Mouse (Mus musculus): ENCODE results near the gene Rogdi. TPM values are rescaled to one million over a fixed set of nuclear protein-coding genes. Genes with fewer than 3 reads are reported as not detected.

Gene Rogdi
- polyA plus RNA-seq, 1 experiment, result 76.6 TPM

GRCm38 (mm10) chr16:4968426-4968825 is 44.9 kb downstream of the Rogdi start:
- Histone ChIP-seq H3K4me1 (ENCODE audit: control insufficient read depth, insufficient read depth, low read length) (peaks cover 23% of the 10 kb centered on the region), H3K27ac (ENCODE audit: insufficient read depth, low read depth, low read length) (no peak overlapping the region), H3K4me3 (ENCODE audit: insufficient read depth, low read length) (no peak overlapping the region)
- TF ChIP-seq CTCF (IDR thresholded peaks at IDR 0.05; ENCODE audit: low read depth, low read length) (no peak), POLR2A (IDR thresholded peaks at IDR 0.05; ENCODE audit: borderline replicate concordance, low read depth, low read length) (no peak)

GRCm38 (mm10) chr16:4965392-4966129 is 47.8 kb downstream of the Rogdi start:
- TF ChIP-seq POLR2A (IDR thresholded peaks at IDR 0.05; ENCODE audit: borderline replicate concordance, low read depth, low read length) (no peak), CTCF (IDR thresholded peaks at IDR 0.05; ENCODE audit: low read depth, low read length) (no peak)
- no peak overlapping the region for H3K4me3 ChIP-seq (ENCODE audit: insufficient read depth, low read length)
- peaks cover 34% of the 10 kb centered on the region for H3K4me1 ChIP-seq (ENCODE audit: control insufficient read depth, insufficient read depth, low read length)
- H3K27ac ChIP-seq (ENCODE audit: insufficient read depth, low read depth, low read length), result no peak overlapping the region

- peak overlapping the region; percentile 28 for H3K27ac ChIP-seq (ENCODE audit: insufficient read depth, low read depth, low read length)
Measured at GRCm38 (mm10) chr16:4964731-4965391, 48.5 kb downstream of the Rogdi start.

GRCm38 (mm10) chr16:4963797-4964709 is 49.3 kb downstream of the Rogdi start, which contains the start of gene Anks3:
Gene Anks3 (minus strand): TSS chr16:4964205.
- Histone ChIP-seq H3K4me1 (ENCODE audit: control insufficient read depth, insufficient read depth, low read length) (peaks cover 38% of the 10 kb centered on the region), H3K27ac (ENCODE audit: insufficient read depth, low read depth, low read length) (peak within 1 kb of the TSS; percentile 40), H3K4me3 (ENCODE audit: insufficient read depth, low read length) (peak within 1 kb of the TSS; percentile 85)
- TF ChIP-seq POLR2A (IDR thresholded peaks at IDR 0.05; ENCODE audit: borderline replicate concordance, low read depth, low read length), result no peak
- TF ChIP-seq CTCF (IDR thresholded peaks at IDR 0.05; ENCODE audit: low read depth, low read length), result no peak

More at GRCm38 (mm10) chr16:4964731-4965391, 48.5 kb downstream of the Rogdi start:
- Histone ChIP-seq H3K4me3 (ENCODE audit: insufficient read depth, low read length) (peak overlapping the region; percentile 85), H3K4me1 (ENCODE audit: control insufficient read depth, insufficient read depth, low read length) (peaks cover 38% of the 10 kb centered on the region)
- no peak for TF ChIP-seq POLR2A (IDR thresholded peaks at IDR 0.05; ENCODE audit: borderline replicate concordance, low read depth, low read length)
- TF ChIP-seq CTCF (IDR thresholded peaks at IDR 0.05; ENCODE audit: low read depth, low read length), result no peak

DNA sequence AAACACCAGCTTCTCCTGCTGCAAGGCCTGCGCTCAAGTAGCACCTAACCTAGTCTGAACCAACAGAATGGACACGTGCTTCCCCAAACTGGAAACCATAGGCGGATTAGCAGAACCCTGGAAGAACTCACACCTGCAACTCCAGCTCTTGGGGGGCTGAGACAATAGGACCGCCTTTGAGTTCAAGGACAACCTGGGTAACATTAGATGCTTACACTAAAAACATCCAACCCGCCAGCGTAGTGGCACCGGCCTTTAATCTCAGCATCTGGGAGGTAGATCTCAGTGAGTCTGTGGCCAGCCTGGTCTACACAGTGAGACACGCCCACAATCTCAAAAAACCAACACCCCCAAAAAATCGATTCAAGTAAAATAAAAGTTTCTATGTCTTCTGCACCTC is 50.0 kb downstream of the Rogdi start:
- Histone ChIP-seq H3K4me1 (ENCODE audit: control insufficient read depth, insufficient read depth, low read length) (peaks cover 35% of the 10 kb centered on the region), H3K4me3 (ENCODE audit: insufficient read depth, low read length) (peak overlapping the region; percentile 85), H3K27ac (ENCODE audit: insufficient read depth, low read depth, low read length) (no peak overlapping the region)
- TF ChIP-seq POLR2A (IDR thresholded peaks at IDR 0.05; ENCODE audit: borderline replicate concordance, low read depth, low read length) (no peak), CTCF (IDR thresholded peaks at IDR 0.05; ENCODE audit: low read depth, low read length) (no peak)

- peaks cover 32% of the 10 kb centered on the region for H3K4me1 ChIP-seq (ENCODE audit: control insufficient read depth, insufficient read depth, low read length)
- TF ChIP-seq CTCF (IDR thresholded peaks at IDR 0.05; ENCODE audit: low read depth, low read length), result no peak
- peak overlapping the region; percentile 26 for H3K4me3 ChIP-seq (ENCODE audit: insufficient read depth, low read length)
- H3K27ac ChIP-seq (ENCODE audit: insufficient read depth, low read depth, low read length), result peak overlapping the region; percentile 55
Measured at GRCm38 (mm10) chr16:4960260-4960659, 53.1 kb downstream of the Rogdi start.

Other genes with a start within 250 kb of the Rogdi start
- gene Cdip1, start 223.3 kb downstream of the Rogdi start, polyA plus RNA-seq (2012; ENCODE audit: insufficient read depth, insufficient read length, missing spikeins), result 32.4 and 32.9 TPM in 2 replicates
- not detected in 2 replicates for gene 4930562C15Rik, start 178.1 kb downstream of the Rogdi start, polyA plus RNA-seq (2012; ENCODE audit: insufficient read depth, insufficient read length, missing spikeins)
- 68.4 and 72.6 TPM in 2 replicates for gene Ubald1, start 133.2 kb downstream of the Rogdi start, polyA plus RNA-seq (2012; ENCODE audit: insufficient read depth, insufficient read length, missing spikeins)
- 66.4 and 75.4 TPM in 2 replicates for gene Mgrn1, start 127.3 kb downstream of the Rogdi start, polyA plus RNA-seq (2012; ENCODE audit: insufficient read depth, insufficient read length, missing spikeins)
- 44.3 and 55.0 TPM in 2 replicates for gene Nudt16l1, start 74.8 kb downstream of the Rogdi start, polyA plus RNA-seq (2012; ENCODE audit: insufficient read depth, insufficient read length, missing spikeins)
- 44.1 and 44.2 TPM in 2 replicates for gene Anks3, start 49.3 kb downstream of the Rogdi start, polyA plus RNA-seq (2012; ENCODE audit: insufficient read depth, insufficient read length, missing spikeins)
- gene Sept12, start 15.7 kb downstream of the Rogdi start, polyA plus RNA-seq (2012; ENCODE audit: insufficient read depth, insufficient read length, missing spikeins), result not detected in 2 replicates
- gene Smim22, start 6.3 kb downstream of the Rogdi start, polyA plus RNA-seq (2012; ENCODE audit: insufficient read depth, insufficient read length, missing spikeins), result not detected in 2 replicates
- 84.0 and 94.6 TPM in 2 replicates for gene Glyr1, start 36.3 kb upstream of the Rogdi start, polyA plus RNA-seq (2012; ENCODE audit: insufficient read depth, insufficient read length, missing spikeins)
- 35.1 and 37.6 TPM in 2 replicates for gene Ubn1, start 36.5 kb upstream of the Rogdi start, polyA plus RNA-seq (2012; ENCODE audit: insufficient read depth, insufficient read length, missing spikeins)
- not detected in 2 replicates for gene Ppl, start 118.9 kb upstream of the Rogdi start, polyA plus RNA-seq (2012; ENCODE audit: insufficient read depth, insufficient read length, missing spikeins)
- not detected in 2 replicates for gene Sec14l5, start 133.6 kb upstream of the Rogdi start, polyA plus RNA-seq (2012; ENCODE audit: insufficient read depth, insufficient read length, missing spikeins)
- gene Nagpa, start 190.5 kb upstream of the Rogdi start, polyA plus RNA-seq (2012; ENCODE audit: insufficient read depth, insufficient read length, missing spikeins), result 49.7 and 66.8 TPM in 2 replicates
- gene AU021092, start 208.7 kb upstream of the Rogdi start, polyA plus RNA-seq (2012; ENCODE audit: insufficient read depth, insufficient read length, missing spikeins), result not detected in 2 replicates
- 26.9 and 28.0 TPM in 2 replicates for gene Alg1, start 220.1 kb upstream of the Rogdi start, polyA plus RNA-seq (2012; ENCODE audit: insufficient read depth, insufficient read length, missing spikeins)
- 9.8 and 12.4 TPM in 2 replicates for gene Eef2kmt, start 242.4 kb upstream of the Rogdi start, polyA plus RNA-seq (2012; ENCODE audit: insufficient read depth, insufficient read length, missing spikeins)